Mouse (Mus musculus) stomach, embryonic 14.5 days (tissue): ENCODE data around the gene Spata13. TPM values are rescaled to one million over a fixed set of nuclear protein-coding genes. Genes with fewer than 3 reads are reported as not detected.
A peak's percentile ranks its signal among the peaks of the same experiment; 100 is the strongest.

Experiments used
- ATAC-seq: fragments of 200-750 bp; cut with Nextera tagmentation; 2 replicates; pipeline ENCODE4 v1.8.0; 2017; ENCODE audit warnings: low read depth, moderate TSS enrichment; ENCODE audit not compliant: insufficient number of reproducible peaks, insufficient read depth, low FRiP score
- H3K27ac ChIP-seq: fragments of 300-500 bp; sonication (generic); 2 replicates; pipeline ENCODE4 v1.5.1; 2014; ENCODE audit warnings: mild to moderate bottlenecking, low read length, moderate library complexity, mixed read lengths
- H3K27me3 ChIP-seq: fragments of 300-500 bp; sonication (generic); 2 replicates; pipeline ENCODE4 v1.6.1; 2014; ENCODE audit warnings: low read length, control low read depth, mixed read lengths; ENCODE audit not compliant: control insufficient read depth, insufficient read depth
- H3K36me3 ChIP-seq: fragments of 300-500 bp; sonication (generic); 2 replicates; pipeline ENCODE4 v1.6.1; 2014; ENCODE audit warnings: mild to moderate bottlenecking, control low read depth, low read length, moderate library complexity, mixed read lengths; ENCODE audit not compliant: control insufficient read depth, insufficient read depth
- H3K4me1 ChIP-seq: fragments of 300-500 bp; sonication (generic); 2 replicates; pipeline ENCODE4 v1.6.1; 2014; ENCODE audit warnings: low read length, control low read depth, mixed read lengths; ENCODE audit not compliant: control insufficient read depth, insufficient read depth
- H3K4me2 ChIP-seq: fragments of 300-500 bp; sonication (generic); replicated peaks from 2 replicates; pipeline ENCODE4 v1.6.1; 2014; ENCODE audit warnings: low read depth, low read length, control low read depth
- H3K4me3 ChIP-seq: fragments of 300-500 bp; sonication (generic); 2 replicates; pipeline ENCODE4 v1.5.1; 2014; ENCODE audit warnings: low read depth, low read length, control low read depth
- H3K9ac ChIP-seq: fragments of 300-500 bp; sonication (generic); replicated peaks from 2 replicates; pipeline ENCODE4 v1.6.1; 2014; ENCODE audit warnings: low read depth, mild to moderate bottlenecking, control low read depth, low read length, moderate library complexity, mixed read lengths
- H3K9me3 ChIP-seq: fragments of 300-500 bp; sonication (generic); 2 replicates; pipeline ENCODE4 v1.6.1; 2016; ENCODE audit warnings: low read depth, low read length, control low read depth; ENCODE audit not compliant: control insufficient read depth
- WGBS: fragments of 180-500 bp; shearing (Covaris S2); extraction: QIAGEN DNeasy Blood & Tissue Kit; methylation state at CpG from one replicate; pipeline ENCODE4 v1.1.7; 2014; 5-methylcytosine and 5-hydroxymethylcytosine counted together
- polyA plus RNA-seq: library from polyadenylated mRNA; unstranded; fragments of >200 nt; fragmentation: Nextera tagmentation; extraction: Ambion mirVana; gene quantifications from 2 replicates; pipeline ENCODE4 v1.2.1, GENCODE M21; 2014

Gene Spata13
- polyA plus RNA-seq, 1 experiment from 2014 or later = 17.9 TPM

- Histone ChIP-seq H3K4me1 (no peaks in the 10 kb centered on the region), H3K36me3 (no peaks in the 10 kb centered on the region), H3K4me3 (no peak overlapping the region), H3K27me3 (no peaks in the 10 kb centered on the region), H3K4me2 (no peak overlapping the region), H3K27ac (no peak overlapping the region), H3K9me3 (no peaks in the 10 kb centered on the region), H3K9ac (no peak overlapping the region)
- no peak for ATAC-seq
- 95% methylated on average over 7 of the region's 7 CpGs for WGBS
These were observed 145.4 kb downstream of the Spata13 start for GRCm38 (mm10) chr14:60779198-60779597.

- H3K9ac ChIP-seq = no peak overlapping the region
- ATAC-seq = no peak
- no peak overlapping the region for H3K4me2 ChIP-seq
- 42% methylated on average over 7 of the region's 7 CpGs for WGBS
- no peaks in the 10 kb centered on the region for H3K9me3 ChIP-seq
- H3K27me3 ChIP-seq = no peaks in the 10 kb centered on the region
- no peak overlapping the region for H3K27ac ChIP-seq
- H3K4me1 ChIP-seq = no peaks in the 10 kb centered on the region
- no peaks in the 10 kb centered on the region for H3K36me3 ChIP-seq
- no peak overlapping the region for H3K4me3 ChIP-seq
These were observed 148.4 kb downstream of the Spata13 start for GRCm38 (mm10) chr14:60782121-60782656.

GRCm38 (mm10) chr14:60783196-60783595, 149.4 kb downstream of the Spata13 start:
- Histone ChIP-seq H3K4me1 (no peaks in the 10 kb centered on the region), H3K4me3 (no peak overlapping the region), H3K27ac (no peak overlapping the region), H3K36me3 (no peaks in the 10 kb centered on the region), H3K9ac (no peak overlapping the region), H3K27me3 (no peaks in the 10 kb centered on the region), H3K4me2 (no peak overlapping the region), H3K9me3 (no peaks in the 10 kb centered on the region)
- WGBS = 43% methylated on average over 8 of the region's 8 CpGs
- ATAC-seq = no peak

- Histone ChIP-seq H3K4me1 (no peaks in the 10 kb centered on the region), H3K36me3 (no peaks in the 10 kb centered on the region), H3K9me3 (no peaks in the 10 kb centered on the region), H3K27me3 (no peaks in the 10 kb centered on the region), H3K4me2 (peak within 1 kb of the TSS; percentile 69), H3K27ac (no peak within 1 kb of the TSS), H3K4me3 (peak within 1 kb of the TSS; percentile 65), H3K9ac (peak within 1 kb of the TSS; percentile 43; the same call in 1 of the 2 replicates)
- peak; percentile 82 for ATAC-seq
- under 1% methylated on average over 60 of the region's 61 CpGs for WGBS
These were observed 150.9 kb downstream of the Spata13 start, which contains the start of gene Mipep for GRCm38 (mm10) chr14:60784427-60785315. Gene Mipep (plus strand): TSS chr14:60784573.

- peak; percentile 56; the same call in 1 of the 2 replicates for ATAC-seq
- H3K27ac ChIP-seq = no peak overlapping the region
- no peaks in the 10 kb centered on the region for H3K4me1 ChIP-seq
- WGBS = 49% methylated on average over 3 of the region's 3 CpGs
- no peak overlapping the region for H3K9ac ChIP-seq
- no peak overlapping the region for H3K4me3 ChIP-seq
- H3K9me3 ChIP-seq = no peaks in the 10 kb centered on the region
- H3K27me3 ChIP-seq = no peaks in the 10 kb centered on the region
- H3K4me2 ChIP-seq = no peak overlapping the region
- peaks cover 9% of the 10 kb centered on the region; the same call in 1 of the 2 replicates for H3K36me3 ChIP-seq
These were observed 156.3 kb downstream of the Spata13 start for GRCm38 (mm10) chr14:60790103-60790502.

GRCm38 (mm10) chr14:60796600-60797322, 163.0 kb downstream of the Spata13 start:
- WGBS = 91% methylated on average over 4 of the region's 4 CpGs
- no peak for ATAC-seq

GRCm38 (mm10) chr14:60797596-60797995, 163.8 kb downstream of the Spata13 start:
- ATAC-seq = no peak
- H3K4me3 ChIP-seq = no peak overlapping the region
- H3K4me1 ChIP-seq = no peaks in the 10 kb centered on the region
- no peaks in the 10 kb centered on the region for H3K27me3 ChIP-seq
- H3K9me3 ChIP-seq = no peaks in the 10 kb centered on the region
- H3K27ac ChIP-seq = no peak overlapping the region
- H3K9ac ChIP-seq = no peak overlapping the region
- H3K4me2 ChIP-seq = no peak overlapping the region
- H3K36me3 ChIP-seq = peaks cover 14% of the 10 kb centered on the region; the same call in 1 of the 2 replicates
- WGBS = 88% methylated on average over 5 of the region's 5 CpGs

More at GRCm38 (mm10) chr14:60796600-60797322, 163.0 kb downstream of the Spata13 start:
- peaks cover 13% of the 10 kb centered on the region; the same call in 1 of the 2 replicates for H3K36me3 ChIP-seq
- H3K27me3 ChIP-seq = no peaks in the 10 kb centered on the region
- H3K4me3 ChIP-seq = no peak overlapping the region
- H3K27ac ChIP-seq = no peak overlapping the region
- no peaks in the 10 kb centered on the region for H3K9me3 ChIP-seq
- no peaks in the 10 kb centered on the region for H3K4me1 ChIP-seq
- H3K9ac ChIP-seq = no peak overlapping the region
- H3K4me2 ChIP-seq = no peak overlapping the region

- no peak overlapping the region for H3K9ac ChIP-seq
- H3K27me3 ChIP-seq = no peaks in the 10 kb centered on the region
- no peak overlapping the region for H3K4me3 ChIP-seq
- H3K27ac ChIP-seq = no peak overlapping the region
- H3K36me3 ChIP-seq = peaks cover 21% of the 10 kb centered on the region; the same call in 1 of the 2 replicates
- WGBS = 85% methylated on average over 4 of the region's 4 CpGs
- no peak overlapping the region for H3K4me2 ChIP-seq
- ATAC-seq = no peak
- no peaks in the 10 kb centered on the region for H3K9me3 ChIP-seq
- no peaks in the 10 kb centered on the region for H3K4me1 ChIP-seq
These were observed 164.9 kb downstream of the Spata13 start for GRCm38 (mm10) chr14:60798721-60799120.
